ENCODE assay signal across 8 mouse cellular contexts in genomic region chr11:111522716-111523115, GRCm38 (mm10).
DNase-seq lines count a peak whose midpoint lies in the region; ATAC-seq lines count a peak whose summit lies in the region.
"Had no signal": no experiment of that assay in that cellular context is flagged by ENCODE, and none has a peak within 500 bp of the region (broad histone marks: within the 10 kb centered on the region; RNA-seq: fewer than 3 reads in every experiment).

No protein-coding gene starts in this region.

- no peaks in the 10 kb centered on the region for H3K4me1 ChIP-seq in hindbrain, embryonic 16.5 days (ENCODE audit: control insufficient read depth, insufficient read depth, low read depth, low read length)

- H3K4me3 ChIP-seq in hindbrain, embryonic 16.5 days (ENCODE audit: low read length) = no peak overlapping the region

- no peaks in the 10 kb centered on the region for H3K27me3 ChIP-seq in hindbrain, embryonic 16.5 days (replicated peaks; ENCODE audit: control insufficient read depth, insufficient read depth, low read length)

- H3K9me3 ChIP-seq in hindbrain, embryonic 16.5 days (ENCODE audit: control insufficient read depth, low read length) = no peaks in the 10 kb centered on the region

- no peak overlapping the region for H3K9ac ChIP-seq in hindbrain, embryonic 16.5 days (ENCODE audit: low read depth, low read length)

- H3K36me3 ChIP-seq in hindbrain, embryonic 16.5 days (ENCODE audit: control insufficient read depth, insufficient read depth, low read length) = no peaks in the 10 kb centered on the region

- intact Hi-C loops in left cerebral cortex, postnatal 4 days (cut with DNase I) = loop anchor here (5.0 to 10.0 kb wide), 2 partner anchors 455 to 988 kb away; partner anchors contain the start of gene Kcnj2

- peak; percentile 80 for ATAC-seq in hindbrain, embryonic 16.5 days
- no peak for ATAC-seq in erythroblast, adult 5-6 weeks (replicated peaks; ENCODE audit: low FRiP score, poor library complexity, severe bottlenecking)

- peak; percentile 56 for DNase-seq in testis, postnatal 14 days (ENCODE audit: low spot score)
- no peak for DNase-seq in testis, postnatal 10 days (ENCODE audit: low spot score)
- peak; percentile 80 for DNase-seq in left cerebral cortex, postnatal 4 days
- no peak for DNase-seq in liver
- DNase-seq in adrenal gland, postnatal 36 days = no peak

- peak overlapping the region; percentile 43 for H3K4me2 ChIP-seq in hindbrain, embryonic 16.5 days (ENCODE audit: low read length)

- H3K27ac ChIP-seq in hindbrain, embryonic 16.5 days (ENCODE audit: low read depth, low read length) = no peak overlapping the region
- H3K27ac ChIP-seq: kidney, postnatal 0 days had no signal

- 41% methylated on average over 8 of the region's 8 CpGs for WGBS in hindbrain, embryonic 16.5 days

Comparison
In these comparisons a context has a peak if more than half of its experiments do, and no peak if none do; other contexts are left out.
1. DNase-seq: peak in testis, postnatal 14 days (single experiment) and left cerebral cortex, postnatal 4 days (single experiment); none in testis, postnatal 10 days (single experiment), liver (single experiment) and adrenal gland, postnatal 36 days (0 of 2).